Mouse (Mus musculus) forebrain, embryonic 16.5 days (tissue): ENCODE measurements around the gene Tgfb2. TPM values are rescaled to one million over a fixed set of nuclear protein-coding genes. Genes with fewer than 3 reads are reported as not detected.

Source experiments
- ATAC-seq: fragments of 200-750 bp; cut with Nextera tagmentation; 2 replicates; pipeline ENCODE4 v1.8.0; 2017; ENCODE audit warnings: mild to moderate bottlenecking, moderate library complexity
- H3K27ac ChIP-seq: fragments of 300-500 bp; sonication (generic); 2 replicates; pipeline ENCODE4 v1.5.1; 2014; ENCODE audit warnings: low read length, control low read depth
- H3K27me3 ChIP-seq: fragments of 300-500 bp; sonication (generic); replicated peaks from 2 replicates; pipeline ENCODE4 v1.6.1; 2014; ENCODE audit warnings: low read length; ENCODE audit not compliant: control insufficient read depth, insufficient read depth
- H3K36me3 ChIP-seq: fragments of 300-500 bp; sonication (generic); 2 replicates; pipeline ENCODE4 v1.6.1; 2014; ENCODE audit not compliant: control insufficient read depth, insufficient read depth
- H3K4me1 ChIP-seq: fragments of 300-500 bp; sonication (generic); replicated peaks from 2 replicates; pipeline ENCODE4 v1.6.1; 2014; ENCODE audit warnings: low read length; ENCODE audit not compliant: control insufficient read depth, insufficient read depth
- H3K4me2 ChIP-seq: fragments of 300-500 bp; sonication (generic); 2 replicates; pipeline ENCODE4 v1.6.1; 2014; ENCODE audit warnings: mild to moderate bottlenecking, low read length, control low read depth
- H3K4me3 ChIP-seq: fragments of 300-500 bp; sonication (generic); replicated peaks from 2 replicates; pipeline ENCODE4 v1.5.1; 2014; ENCODE audit warnings: mild to moderate bottlenecking, low read length, control low read depth
- H3K9ac ChIP-seq: fragments of 300-500 bp; sonication (generic); replicated peaks from 2 replicates; pipeline ENCODE4 v1.6.1; 2014; ENCODE audit warnings: low read depth, low read length, control low read depth
- H3K9me3 ChIP-seq: fragments of 300-500 bp; sonication (generic); 2 replicates; pipeline ENCODE4 v1.6.1; 2016; ENCODE audit warnings: low read length; ENCODE audit not compliant: control insufficient read depth
- WGBS: fragments of 180-500 bp; shearing (Covaris S2); extraction: QIAGEN DNeasy Blood & Tissue Kit; methylation state at CpG from one replicate; pipeline ENCODE4 v1.1.7; 2014; 5-methylcytosine and 5-hydroxymethylcytosine counted together
- polyA plus RNA-seq: library from polyadenylated mRNA; unstranded; fragments of >200 nt; fragmentation: Nextera tagmentation; extraction: Ambion mirVana; gene quantifications from 2 replicates; pipeline ENCODE4 v1.2.1, GENCODE M21; 2015

Gene Tgfb2
- polyA plus RNA-seq, 1 experiment from 2014 or later = 21.4 TPM

DNA sequence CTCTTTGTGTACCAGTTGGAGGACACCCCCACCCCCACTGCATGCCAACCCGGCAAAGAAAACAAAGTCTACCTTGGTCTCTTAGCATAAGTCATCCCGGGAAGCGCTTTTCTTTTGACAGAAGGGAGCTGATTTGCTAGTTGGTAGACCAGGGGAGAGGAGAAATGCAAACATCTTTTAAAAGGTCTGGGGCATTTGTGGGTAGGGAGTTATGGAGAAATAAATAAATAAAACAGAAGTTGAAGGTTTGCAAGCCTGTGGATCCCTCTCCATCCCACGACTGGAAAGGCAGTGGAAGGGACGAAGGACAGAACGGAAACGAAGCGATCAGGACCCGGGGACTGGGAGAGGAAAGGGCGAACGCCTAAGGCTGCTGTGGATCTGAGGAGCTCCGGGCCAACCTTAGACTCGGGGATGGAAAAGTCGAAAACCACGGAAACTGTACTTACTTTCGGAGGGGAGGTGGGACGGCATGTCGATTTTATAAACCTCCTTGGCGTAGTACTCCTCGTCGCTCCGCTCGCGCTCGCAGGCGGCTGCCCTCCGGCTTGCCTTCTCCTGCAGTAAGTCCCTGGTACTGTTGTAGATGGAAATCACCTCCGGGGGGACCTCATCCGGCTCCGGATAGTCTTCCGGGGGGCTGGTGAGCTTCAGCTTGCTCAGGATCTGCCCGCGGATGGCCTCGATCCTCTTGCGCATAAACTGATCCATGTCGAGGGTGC is 1.6 kb downstream of the Tgfb2 start:
- no peaks in the 10 kb centered on the region for H3K36me3 ChIP-seq
- H3K9ac ChIP-seq = peak overlapping the region; percentile 56
- WGBS = under 1% methylated on average over 36 of the region's 36 CpGs
- no peak for ATAC-seq
- H3K4me1 ChIP-seq = peaks cover 30% of the 10 kb centered on the region
- H3K27ac ChIP-seq = 0 out of 2 replicates have a peak overlapping the region, but pooled peaks have one; percentile 18
- H3K27me3 ChIP-seq = 0 out of 2 replicates have a peak, but pooled peaks cover 2% of the 10 kb centered on the region
- H3K4me2 ChIP-seq = peak overlapping the region; percentile 96
- H3K4me3 ChIP-seq = peak overlapping the region; percentile 78
- no peaks in the 10 kb centered on the region for H3K9me3 ChIP-seq

GRCm38 (mm10) chr1:186703256-186703979 is 2.4 kb downstream of the Tgfb2 start:
- Histone ChIP-seq H3K9me3 (no peaks in the 10 kb centered on the region), H3K27me3 (0 out of 2 replicates have a peak, but pooled peaks cover 2% of the 10 kb centered on the region), H3K9ac (peak overlapping the region; percentile 56), H3K4me3 (peak overlapping the region; percentile 78), H3K4me2 (peak overlapping the region; percentile 96), H3K27ac (no peak overlapping the region), H3K4me1 (peaks cover 30% of the 10 kb centered on the region), H3K36me3 (no peaks in the 10 kb centered on the region)
- ATAC-seq = no peak
- under 1% methylated on average over 15 of the region's 15 CpGs for WGBS

DNA sequence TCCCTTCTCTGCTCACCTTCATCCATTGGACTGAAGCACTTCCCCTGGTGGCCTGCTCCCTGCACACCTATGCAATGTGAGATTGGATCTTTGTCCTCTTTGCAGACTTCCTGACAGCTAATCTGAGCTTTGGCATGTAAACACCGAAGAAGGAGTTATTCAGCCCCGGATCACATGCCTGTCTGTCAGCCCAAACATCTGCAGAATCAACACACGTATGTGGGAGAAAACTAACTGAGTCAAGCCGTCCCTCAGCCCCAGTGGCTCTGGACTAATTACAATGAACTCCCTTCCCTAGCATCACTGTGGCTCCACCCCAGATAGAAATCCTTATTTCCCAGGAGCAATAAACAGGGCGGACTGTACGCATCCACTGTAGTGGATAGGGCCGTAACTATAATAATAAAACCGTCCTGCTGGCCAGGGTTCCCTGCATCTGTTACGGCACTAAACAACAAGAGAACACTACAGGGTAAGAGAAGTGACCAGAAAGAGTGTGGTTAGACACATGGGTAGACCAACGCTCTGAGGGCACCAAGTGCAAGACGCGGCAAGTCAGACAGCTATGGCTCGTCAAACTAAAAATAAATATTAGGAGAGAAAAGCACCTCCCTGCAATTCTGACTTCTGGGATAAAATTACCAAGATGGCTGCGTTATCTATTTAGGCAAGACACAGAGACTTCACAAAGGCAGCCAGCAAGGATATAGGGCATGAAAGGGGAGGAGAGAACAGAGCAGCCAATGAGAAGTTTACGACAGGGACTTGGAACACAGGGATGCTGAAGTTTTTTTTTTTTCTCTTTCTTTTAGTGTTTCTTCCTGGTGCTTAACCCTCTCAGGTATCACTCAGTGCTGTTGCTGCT is 3.2 kb downstream of the Tgfb2 start:
- 15% methylated on average over 15 of the region's 15 CpGs for WGBS
- no peaks in the 10 kb centered on the region for H3K9me3 ChIP-seq

GRCm38 (mm10) chr1:186701206-186701905 is 4.4 kb downstream of the Tgfb2 start:
- 0 out of 2 replicates have a peak, but pooled peaks cover 2% of the 10 kb centered on the region for H3K27me3 ChIP-seq
- peaks cover 30% of the 10 kb centered on the region for H3K4me1 ChIP-seq
- H3K4me2 ChIP-seq = no peak overlapping the region
- WGBS = 65% methylated on average over 8 of the region's 8 CpGs
- no peak overlapping the region for H3K4me3 ChIP-seq
- H3K9ac ChIP-seq = no peak overlapping the region
- H3K9me3 ChIP-seq = no peaks in the 10 kb centered on the region
- ATAC-seq = no peak
- H3K27ac ChIP-seq = no peak overlapping the region
- no peaks in the 10 kb centered on the region for H3K36me3 ChIP-seq

More for the DNA sequence above, 3.2 kb downstream of the Tgfb2 start:
- no peak overlapping the region; the same call in 1 of the 2 replicates for H3K27ac ChIP-seq
- no peaks in the 10 kb centered on the region for H3K36me3 ChIP-seq
- 0 out of 2 replicates have a peak overlapping the region, but pooled peaks have one; percentile 29 for H3K9ac ChIP-seq
- ATAC-seq = no peak
- peak overlapping the region; percentile 96 for H3K4me2 ChIP-seq
- H3K4me3 ChIP-seq = peak overlapping the region; percentile 78
- H3K27me3 ChIP-seq = 0 out of 2 replicates have a peak, but pooled peaks cover 2% of the 10 kb centered on the region
- H3K4me1 ChIP-seq = peaks cover 30% of the 10 kb centered on the region

GRCm38 (mm10) chr1:186700496-186700895 is 5.3 kb downstream of the Tgfb2 start:
- Histone ChIP-seq H3K27ac (no peak overlapping the region), H3K4me1 (peaks cover 26% of the 10 kb centered on the region), H3K9ac (no peak overlapping the region), H3K9me3 (no peaks in the 10 kb centered on the region), H3K36me3 (no peaks in the 10 kb centered on the region), H3K4me3 (no peak overlapping the region), H3K27me3 (0 out of 2 replicates have a peak, but pooled peaks cover 2% of the 10 kb centered on the region), H3K4me2 (no peak overlapping the region)
- ATAC-seq = no peak
- WGBS = 77% methylated on average over 3 of the region's 3 CpGs

DNA sequence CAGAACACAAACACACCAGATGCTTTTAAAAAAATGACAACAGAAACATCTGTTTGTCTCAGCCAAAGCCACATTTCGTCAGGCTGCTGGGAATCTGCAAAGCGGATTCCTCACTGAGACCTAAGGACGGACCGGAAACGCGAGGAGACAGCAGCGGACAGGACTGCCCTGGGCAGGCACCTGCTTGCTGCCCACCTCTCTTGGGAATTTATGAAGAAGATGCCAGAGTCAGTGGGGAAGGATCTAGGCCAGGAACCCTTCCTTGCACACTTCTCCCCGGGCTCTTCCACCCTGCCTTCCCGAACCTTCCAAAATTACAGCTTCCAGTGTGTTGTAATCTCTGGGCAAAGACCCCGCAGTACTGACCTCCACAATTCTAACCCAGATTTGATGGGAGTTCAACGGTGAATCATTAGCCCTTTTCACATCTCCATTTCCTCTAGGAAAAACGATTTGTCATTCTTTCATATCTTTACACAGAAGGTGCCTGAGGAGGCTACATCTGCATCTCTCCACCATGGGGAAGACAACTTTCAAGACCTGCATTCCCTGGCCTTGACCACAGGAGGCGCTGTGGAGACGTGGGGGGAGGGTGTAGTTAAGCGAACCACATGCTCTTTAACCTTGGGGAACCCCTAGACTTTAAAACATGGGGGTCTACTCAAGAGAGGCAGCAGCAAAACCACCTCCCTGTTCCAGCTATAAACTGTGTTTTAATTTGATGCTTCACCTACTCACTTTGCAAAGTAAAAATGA is 7.0 kb downstream of the Tgfb2 start:
- Histone ChIP-seq H3K27ac (no peak overlapping the region), H3K36me3 (no peaks in the 10 kb centered on the region), H3K27me3 (0 out of 2 replicates have a peak, but pooled peaks cover 2% of the 10 kb centered on the region), H3K4me1 (peaks cover 13% of the 10 kb centered on the region), H3K4me2 (no peak overlapping the region), H3K4me3 (no peak overlapping the region), H3K9ac (no peak overlapping the region), H3K9me3 (no peaks in the 10 kb centered on the region)
- no peak for ATAC-seq
- WGBS = 77% methylated on average over 15 of the region's 15 CpGs

DNA sequence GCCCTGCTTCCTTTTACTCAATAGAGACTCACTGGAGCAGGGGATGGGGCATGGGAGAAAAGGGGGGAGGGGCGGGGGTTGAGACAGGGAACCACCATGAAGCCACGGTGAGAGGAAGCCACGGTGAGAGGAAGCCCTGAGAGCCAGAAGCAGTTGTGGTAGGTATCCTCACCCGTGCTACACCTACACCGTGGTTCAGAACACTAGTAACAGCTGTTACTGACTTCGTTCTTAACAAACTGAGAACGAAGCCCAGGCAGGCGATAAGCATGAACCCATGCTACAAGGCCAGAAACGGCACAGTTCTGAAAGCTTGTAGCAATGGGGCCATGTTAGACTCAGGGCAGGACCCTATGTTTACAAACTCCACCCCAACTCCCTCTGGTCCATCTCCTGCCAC is 9.6 kb downstream of the Tgfb2 start:
- Histone ChIP-seq H3K27me3 (no peaks in the 10 kb centered on the region), H3K4me3 (no peak overlapping the region), H3K9ac (no peak overlapping the region), H3K36me3 (no peaks in the 10 kb centered on the region), H3K27ac (no peak overlapping the region), H3K9me3 (no peaks in the 10 kb centered on the region), H3K4me2 (no peak overlapping the region), H3K4me1 (peaks cover 3% of the 10 kb centered on the region; the same call in 1 of the 2 replicates)
- ATAC-seq = no peak
- 91% methylated on average over 9 of the region's 9 CpGs for WGBS

DNA sequence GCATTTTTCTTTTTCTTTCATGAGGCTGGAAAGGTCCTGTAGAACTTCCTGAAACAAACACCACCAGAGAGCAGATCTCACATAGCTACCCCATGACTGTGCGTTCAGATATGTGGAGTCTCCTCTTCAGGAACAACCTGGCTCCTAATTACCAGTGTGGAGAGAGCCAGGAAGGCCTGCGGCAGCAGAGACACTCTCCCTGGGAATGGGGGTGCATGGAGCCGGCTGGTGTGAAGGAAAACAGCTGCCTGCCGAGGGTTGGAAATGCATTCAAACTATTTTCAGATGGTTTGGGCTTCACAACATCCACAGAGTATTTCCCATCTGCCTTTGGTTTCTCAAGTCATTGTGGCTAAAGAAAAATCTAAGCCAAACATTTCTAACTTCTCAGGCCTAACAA is 10.4 kb downstream of the Tgfb2 start:
- Histone ChIP-seq H3K4me1 (peaks cover 3% of the 10 kb centered on the region; the same call in 1 of the 2 replicates), H3K4me3 (no peak overlapping the region), H3K9ac (no peak overlapping the region), H3K27me3 (no peaks in the 10 kb centered on the region), H3K36me3 (no peaks in the 10 kb centered on the region), H3K9me3 (no peaks in the 10 kb centered on the region), H3K27ac (no peak overlapping the region), H3K4me2 (no peak overlapping the region)
- 79% methylated on average over 4 of the region's 4 CpGs for whole genome bisulfite sequencing
- ATAC-seq = no peak
